Mouse (Mus musculus) MEL (cell line): ENCODE measurements around the gene Map3k19.

Source experiments
- CTCF ChIP-seq, 3 experiments: IDR thresholded peaks in 2 of 3; conservative IDR thresholded peaks in 1 of 3; 2 replicates each; pipeline ENCODE4 v1.5.1; 2011 to 2012; ENCODE audit warnings: low read length in 3 of 3, low read depth in 2 of 3, mild to moderate bottlenecking in 2 of 3, improper control_type of control experiment in 1 of 3, inconsistent platforms in 1 of 3, mixed read lengths in 1 of 3, moderate library complexity in 1 of 3; ENCODE audit not compliant: control insufficient read depth in 1 of 3, insufficient read depth in 1 of 3, poor library complexity in 1 of 3, severe bottlenecking in 1 of 3
- EP300 ChIP-seq, 2 experiments: IDR thresholded peaks; 2 replicates each; pipeline ENCODE4 v1.6.1; 2011; ENCODE audit warnings: improper control_type of control experiment in 2 of 2, low read length in 2 of 2, low read depth in 1 of 2, mild to moderate bottlenecking in 1 of 2
- JUND ChIP-seq: IDR thresholded peaks from 2 replicates; pipeline ENCODE4 v1.6.1; 2011; ENCODE audit warnings: low read depth, mild to moderate bottlenecking, improper control_type of control experiment, low read length
- POLR2A ChIP-seq, 2 experiments: IDR thresholded peaks; 2 replicates each; pipeline ENCODE4 v1.6.1; 2011 to 2012; ENCODE audit warnings: low read length in 2 of 2, mild to moderate bottlenecking in 2 of 2, control low read depth in 1 of 2, improper control_type of control experiment in 1 of 2, low read depth in 1 of 2, moderate library complexity in 1 of 2; ENCODE audit not compliant: control insufficient read depth in 1 of 2, insufficient read depth in 1 of 2, poor library complexity in 1 of 2
- ZKSCAN1 ChIP-seq: IDR thresholded peaks from 2 replicates; pipeline ENCODE4 v1.6.1; 2012; ENCODE audit warnings: low read depth, mild to moderate bottlenecking, inconsistent platforms, low read length, improper control_type of control experiment, moderate library complexity

GRCm38 (mm10) chr1:127783862-127784261 lies 71.0 kb downstream of the Map3k19 start:
- TF ChIP-seq POLR2A (IDR thresholded peaks at IDR 0.05; ENCODE audit: control insufficient read depth in 1 of 2, insufficient read depth in 1 of 2, low read depth in 1 of 2, low read length in 2 of 2, poor library complexity in 1 of 2) (no peak), CTCF (IDR thresholded peaks at IDR 0.05 in 2 of 3, conservative IDR thresholded peaks at IDR 0.05 in 1 of 3; ENCODE audit: control insufficient read depth in 1 of 3, insufficient read depth in 1 of 3, low read depth in 2 of 3, low read length in 3 of 3, poor library complexity in 1 of 3, severe bottlenecking in 1 of 3) (no peak), JUND (no peak), EP300 (IDR thresholded peaks at IDR 0.05; ENCODE audit: low read depth in 1 of 2, low read length in 2 of 2) (no peak), ZKSCAN1 (no peak)
